In genomic region chr11:97017696-97018582, GRCm38 (mm10) we compare ENCODE assay signal across 10 mouse cellular contexts. TPM values are rescaled to one million over a fixed set of nuclear protein-coding genes. Genes with fewer than 3 reads are reported as not detected.
DNase-seq lines count a peak whose midpoint lies in the region; ATAC-seq and TF ChIP-seq lines count a peak whose summit lies in the region.
"Had no signal": no experiment of that assay in that cellular context is flagged by ENCODE, and none has a peak within 500 bp of the region (broad histone marks: within the 10 kb centered on the region; RNA-seq: fewer than 3 reads in every experiment).

No protein-coding gene starts in this region.

- no peaks in the 10 kb centered on the region for H3K9me3 ChIP-seq in heart, embryonic 15.5 days (replicated peaks)
- no peaks in the 10 kb centered on the region for H3K9me3 ChIP-seq in ES-Bruce4 (replicated peaks; ENCODE audit: control insufficient read depth, insufficient read depth, low read length, poor library complexity, severe bottlenecking)
- H3K9me3 ChIP-seq in hindbrain, embryonic 11.5 days (ENCODE audit: control insufficient read depth, low read length): no peaks in the 10 kb centered on the region
- no peaks in the 10 kb centered on the region for H3K9me3 ChIP-seq in midbrain, embryonic 11.5 days (ENCODE audit: control insufficient read depth, low read length)

- no peak for TF ChIP-seq POLR2A in ES-Bruce4 (IDR thresholded peaks at IDR 0.05; ENCODE audit: insufficient read depth, low read length)

- no peak for TF ChIP-seq EP300 in ES-Bruce4 (IDR thresholded peaks at IDR 0.05; ENCODE audit: insufficient read depth, low read depth, low read length)

- no peak overlapping the region for H3K9ac ChIP-seq in heart, embryonic 15.5 days
- H3K9ac ChIP-seq in ES-Bruce4 (ENCODE audit: low read depth, poor library complexity, severe bottlenecking): peak overlapping the region; percentile 90
- H3K9ac ChIP-seq in hindbrain, embryonic 11.5 days (ENCODE audit: low read depth, low read length): no peak overlapping the region
- H3K9ac ChIP-seq in midbrain, embryonic 11.5 days (ENCODE audit: low read length): no peak overlapping the region

- no peak for DNase-seq in heart, adult 18-20 months
- peak; percentile 55 for DNase-seq in hindbrain, embryonic 11.5 days (ENCODE audit: low spot score)
- peak; percentile 94 for DNase-seq in midbrain, embryonic 11.5 days (ENCODE audit: low spot score, missing footprints)
- no peak for DNase-seq in frontal cortex, adult 2 months (ENCODE audit: extremely low spot score in 1 of 2, low spot score in 1 of 2)
- no peak for DNase-seq in thymus, postnatal 0 days (ENCODE audit: low spot score)

- H3K4me1 ChIP-seq in heart, embryonic 15.5 days (replicated peaks): peaks cover 34% of the 10 kb centered on the region
- no peaks in the 10 kb centered on the region for H3K4me1 ChIP-seq in ES-Bruce4 (ENCODE audit: control insufficient read depth, insufficient read depth, low read length)
- H3K4me1 ChIP-seq in hindbrain, embryonic 11.5 days (replicated peaks; ENCODE audit: control insufficient read depth, insufficient read depth, low read length): peaks cover 19% of the 10 kb centered on the region
- peaks cover 13% of the 10 kb centered on the region for H3K4me1 ChIP-seq in midbrain, embryonic 11.5 days (ENCODE audit: control insufficient read depth, insufficient read depth, low read length)

- no peaks in the 10 kb centered on the region for H3K36me3 ChIP-seq in heart, embryonic 15.5 days
- no peaks in the 10 kb centered on the region for H3K36me3 ChIP-seq in ES-Bruce4 (ENCODE audit: control insufficient read depth, insufficient read depth, low read length, poor library complexity, severe bottlenecking)
- H3K36me3 ChIP-seq in hindbrain, embryonic 11.5 days (ENCODE audit: control insufficient read depth, insufficient read depth, low read length): no peaks in the 10 kb centered on the region
- no peaks in the 10 kb centered on the region for H3K36me3 ChIP-seq in midbrain, embryonic 11.5 days (ENCODE audit: control insufficient read depth, insufficient read depth, low read length)

- no peak overlapping the region for H3K27ac ChIP-seq in heart, embryonic 15.5 days
- H3K27ac ChIP-seq in ES-Bruce4 (ENCODE audit: insufficient read depth, low read length): no peak overlapping the region
- no peak overlapping the region for H3K27ac ChIP-seq in hindbrain, embryonic 11.5 days (ENCODE audit: low read depth, low read length)
- H3K27ac ChIP-seq in midbrain, embryonic 11.5 days (ENCODE audit: low read depth, low read length): no peak overlapping the region

- peak overlapping the region; percentile 40 for H3K4me3 ChIP-seq in heart, embryonic 15.5 days
- H3K4me3 ChIP-seq in ES-Bruce4 (ENCODE audit: low read depth, low read length): peak overlapping the region; percentile 73
- no peak overlapping the region; the same call in 1 of the 2 replicates for H3K4me3 ChIP-seq in hindbrain, embryonic 11.5 days (ENCODE audit: low read depth, low read length)
- peak overlapping the region; percentile 22 for H3K4me3 ChIP-seq in midbrain, embryonic 11.5 days (ENCODE audit: low read depth, low read length)
- H3K4me3 ChIP-seq: erythroblast, embryonic 14.5 days had no signal

- H3K4me2 ChIP-seq in heart, embryonic 15.5 days: peak overlapping the region; percentile 59
- peak overlapping the region; percentile 38 for H3K4me2 ChIP-seq in hindbrain, embryonic 11.5 days (replicated peaks; ENCODE audit: low read depth, low read length)
- H3K4me2 ChIP-seq in midbrain, embryonic 11.5 days: no peak overlapping the region

- no peak for ATAC-seq in heart, embryonic 15.5 days (replicated peaks; ENCODE audit: insufficient number of reproducible peaks, insufficient read depth, low FRiP score, low read depth)
- ATAC-seq in hindbrain, embryonic 11.5 days (ENCODE audit: low FRiP score): no peak
- no peak for ATAC-seq in midbrain, embryonic 11.5 days (ENCODE audit: low FRiP score)
- no peak for ATAC-seq in monocyte, adult 5-6 weeks (replicated peaks; ENCODE audit: insufficient number of reproducible peaks, low FRiP score, low TSS enrichment, poor library complexity, severe bottlenecking)

- TF ChIP-seq CTCF in ES-Bruce4 (IDR thresholded peaks at IDR 0.05; ENCODE audit: low read depth, low read length): no peak

- peaks cover 93% of the 10 kb centered on the region for H3K27me3 ChIP-seq in heart, embryonic 15.5 days
- peaks cover 3% of the 10 kb centered on the region for H3K27me3 ChIP-seq in ES-Bruce4 (ENCODE audit: control insufficient read depth, insufficient read depth, low read length, poor library complexity, severe bottlenecking)
- H3K27me3 ChIP-seq in hindbrain, embryonic 11.5 days (ENCODE audit: control insufficient read depth, insufficient read depth, low read length): peaks cover 75% of the 10 kb centered on the region
- peaks cover 71% of the 10 kb centered on the region for H3K27me3 ChIP-seq in midbrain, embryonic 11.5 days (ENCODE audit: control insufficient read depth, insufficient read depth, low read length)

- WGBS in heart, embryonic 15.5 days: 1% methylated on average over 36 of the region's 36 CpGs
- WGBS in hindbrain, embryonic 11.5 days: 1% methylated on average over 36 of the region's 36 CpGs
- 1% methylated on average over 36 of the region's 36 CpGs for WGBS in midbrain, embryonic 11.5 days

RNA-seq across cellular contexts. Expression of gene Sp6, which starts 4.7 kb away (rescaled TPM):
- polyA plus RNA-seq in heart, embryonic 15.5 days (2015; fragmentation: Nextera tagmentation; extraction: Ambion mirVana): 0.09 and 0.15 TPM in 2 replicates
- total RNA-seq in heart, adult 18-20 months (2021): under 1 TPM in 1 of 2 experiments, not detected in 1; 0.21 TPM
- polyA plus RNA-seq in ES-Bruce4 (2011; ENCODE audit: insufficient read depth, insufficient read length, low read depth, missing spikeins): 12.4 and 13.5 TPM in 2 replicates
- polyA plus RNA-seq in hindbrain, embryonic 11.5 days (2014; fragmentation: Nextera tagmentation; extraction: Ambion mirVana): 0.07 TPM in 1 of 2 replicates, not detected in the other
- polyA plus RNA-seq in midbrain, embryonic 11.5 days (2014; fragmentation: Nextera tagmentation; extraction: Ambion mirVana): not detected in 2 replicates
- not detected in 3 replicates for total RNA-seq in monocyte, adult 5-6 weeks (2017)
- 0.50 and 0.62 TPM in 2 replicates for polyA plus RNA-seq in frontal cortex, adult 2 months (2012; rRNA removed)
- polyA plus RNA-seq in thymus, postnatal 0 days (2015; fragmentation: Nextera tagmentation; extraction: Ambion mirVana): 1.7 TPM in 2 replicates
- total RNA-seq: MEL had no signal
- polyA plus RNA-seq: erythroblast, embryonic 14.5 days had no signal

RNA-seq across cellular contexts. Expression of gene Scrn2, which starts 11.8 kb away (rescaled TPM):
- polyA plus RNA-seq in heart, embryonic 15.5 days (2015; fragmentation: Nextera tagmentation; extraction: Ambion mirVana): 14.7 and 20.3 TPM in 2 replicates
- 10 to 100 TPM; 15.4 TPM for total RNA-seq in heart, adult 18-20 months (2021)
- 6.8 and 7.4 TPM in 2 replicates for polyA plus RNA-seq in ES-Bruce4 (2011; ENCODE audit: insufficient read depth, insufficient read length, low read depth, missing spikeins)
- 19.4 and 21.7 TPM in 2 replicates for polyA plus RNA-seq in hindbrain, embryonic 11.5 days (2014; fragmentation: Nextera tagmentation; extraction: Ambion mirVana)
- polyA plus RNA-seq in midbrain, embryonic 11.5 days (2014; fragmentation: Nextera tagmentation; extraction: Ambion mirVana): 21.3 and 22.1 TPM in 2 replicates
- 2.3 to 3.2 TPM (median 2.9 TPM) in 3 replicates for total RNA-seq in monocyte, adult 5-6 weeks (2017)
- polyA plus RNA-seq in frontal cortex, adult 2 months (2012; rRNA removed): 6.1 and 6.3 TPM in 2 replicates
- polyA plus RNA-seq in thymus, postnatal 0 days (2015; fragmentation: Nextera tagmentation; extraction: Ambion mirVana): 23.1 and 25.8 TPM in 2 replicates

RNA-seq across cellular contexts. Expression of gene Lrrc46, which starts 23.3 kb away (rescaled TPM):
- 0.72 and 1.1 TPM in 2 replicates for polyA plus RNA-seq in heart, embryonic 15.5 days (2015; fragmentation: Nextera tagmentation; extraction: Ambion mirVana)
- under 1 TPM; 0.25 to 0.36 TPM for total RNA-seq in heart, adult 18-20 months (2021)
- 1.5 and 2.4 TPM in 2 replicates for polyA plus RNA-seq in ES-Bruce4 (2011; ENCODE audit: insufficient read depth, insufficient read length, low read depth, missing spikeins)
- 5.3 and 7.0 TPM in 2 replicates for polyA plus RNA-seq in hindbrain, embryonic 11.5 days (2014; fragmentation: Nextera tagmentation; extraction: Ambion mirVana)
- 2.7 TPM in 2 replicates for polyA plus RNA-seq in midbrain, embryonic 11.5 days (2014; fragmentation: Nextera tagmentation; extraction: Ambion mirVana)
- total RNA-seq in monocyte, adult 5-6 weeks (2017): not detected in 3 replicates
- 0.82 TPM in 2 replicates for polyA plus RNA-seq in frontal cortex, adult 2 months (2012; rRNA removed)
- 0.83 and 0.86 TPM in 2 replicates for polyA plus RNA-seq in thymus, postnatal 0 days (2015; fragmentation: Nextera tagmentation; extraction: Ambion mirVana)
- polyA plus RNA-seq: erythroblast, embryonic 14.5 days had no signal

RNA-seq across cellular contexts. Expression of gene Mrpl10, which starts 23.4 kb away (rescaled TPM):
- polyA plus RNA-seq in heart, embryonic 15.5 days (2015; fragmentation: Nextera tagmentation; extraction: Ambion mirVana): 61.1 and 67.3 TPM in 2 replicates
- 10 to 100 TPM; 92.1 to 94.8 TPM for total RNA-seq in heart, adult 18-20 months (2021)
- 62.6 and 67.1 TPM in 2 replicates for polyA plus RNA-seq in ES-Bruce4 (2011; ENCODE audit: insufficient read depth, insufficient read length, low read depth, missing spikeins)
- polyA plus RNA-seq in hindbrain, embryonic 11.5 days (2014; fragmentation: Nextera tagmentation; extraction: Ambion mirVana): 79.4 and 80.3 TPM in 2 replicates
- polyA plus RNA-seq in midbrain, embryonic 11.5 days (2014; fragmentation: Nextera tagmentation; extraction: Ambion mirVana): 71.0 and 72.2 TPM in 2 replicates
- 12.3 to 17.5 TPM (median 13.4 TPM) in 3 replicates for total RNA-seq in monocyte, adult 5-6 weeks (2017)
- 60.2 and 66.3 TPM in 2 replicates for polyA plus RNA-seq in frontal cortex, adult 2 months (2012; rRNA removed)
- polyA plus RNA-seq in thymus, postnatal 0 days (2015; fragmentation: Nextera tagmentation; extraction: Ambion mirVana): 72.4 and 72.8 TPM in 2 replicates

RNA-seq across cellular contexts. Expression of gene Osbpl7, which starts 32.5 kb away (rescaled TPM):
- polyA plus RNA-seq in heart, embryonic 15.5 days (2015; fragmentation: Nextera tagmentation; extraction: Ambion mirVana): 4.4 and 8.5 TPM in 2 replicates
- total RNA-seq in heart, adult 18-20 months (2021): 1 to 10 TPM; 3.8 to 5.1 TPM
- 8.3 and 9.1 TPM in 2 replicates for polyA plus RNA-seq in ES-Bruce4 (2011; ENCODE audit: insufficient read depth, insufficient read length, low read depth, missing spikeins)
- polyA plus RNA-seq in hindbrain, embryonic 11.5 days (2014; fragmentation: Nextera tagmentation; extraction: Ambion mirVana): 4.2 and 6.1 TPM in 2 replicates
- polyA plus RNA-seq in midbrain, embryonic 11.5 days (2014; fragmentation: Nextera tagmentation; extraction: Ambion mirVana): 4.2 and 4.8 TPM in 2 replicates
- 10.0 to 13.1 TPM (median 11.3 TPM) in 3 replicates for total RNA-seq in monocyte, adult 5-6 weeks (2017)
- 11.2 and 14.0 TPM in 2 replicates for polyA plus RNA-seq in frontal cortex, adult 2 months (2012; rRNA removed)
- polyA plus RNA-seq in thymus, postnatal 0 days (2015; fragmentation: Nextera tagmentation; extraction: Ambion mirVana): 9.9 and 11.6 TPM in 2 replicates

Comparison
In these comparisons a context has a peak if more than half of its experiments do, and no peak if none do; other contexts are left out.
1. DNase-seq: peak in hindbrain, embryonic 11.5 days (single experiment) and midbrain, embryonic 11.5 days (single experiment); none in heart, adult 18-20 months (0 of 2), frontal cortex, adult 2 months (0 of 2) and thymus, postnatal 0 days (single experiment).